Mouse (Mus musculus): ENCODE data around the gene Dnajc10.

DNA sequence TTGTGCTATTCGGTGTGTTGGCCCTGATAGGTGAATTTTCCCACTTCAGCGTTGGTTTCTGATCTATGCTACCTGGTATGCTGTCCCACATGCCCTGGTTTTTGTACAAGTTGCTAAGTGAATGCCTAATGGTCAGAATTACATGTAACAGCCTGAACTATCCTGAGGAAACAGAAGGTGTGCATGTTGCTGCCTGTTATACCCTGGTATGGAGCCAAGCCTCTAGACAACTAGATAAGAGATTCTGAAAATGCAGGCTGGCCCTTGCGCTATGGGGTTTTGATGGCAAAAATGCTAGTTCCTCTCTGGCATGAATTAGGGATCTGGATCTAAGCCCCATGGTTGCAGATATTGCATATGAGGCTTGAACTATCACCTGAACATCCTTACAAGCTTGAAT, 7.6 kb upstream of the Dnajc10 start:
- TF ChIP-seq POLR2A (IDR thresholded peaks at IDR 0.05; ENCODE audit: low read depth, low read length): no peak
- TF ChIP-seq CTCF (IDR thresholded peaks at IDR 0.05; ENCODE audit: borderline replicate concordance, insufficient read depth, low read length): no peak

All from embryonic fibroblast, embryonic 13.5 days (primary cell).